Mouse (Mus musculus) midbrain, embryonic 13.5 days (tissue): ENCODE results near the gene Fbxw22. TPM values are rescaled to one million over a fixed set of nuclear protein-coding genes. Genes with fewer than 3 reads are reported as not detected.
"Not testable (repeated sequence)": the region's sequence is repeated elsewhere in the genome, so short reads cannot be mapped to it uniquely, and the experiment has no call there.

Experiments used
- ATAC-seq: fragments of 200-750 bp; cut with Nextera tagmentation; 2 replicates; pipeline ENCODE4 v1.8.0; 2017; ENCODE audit warnings: mild to moderate bottlenecking, moderate TSS enrichment, moderate library complexity
- H3K27ac ChIP-seq: fragments of 300-500 bp; sonication (generic); 2 replicates; pipeline ENCODE4 v1.5.1; 2015; ENCODE audit warnings: inconsistent platforms, mild to moderate bottlenecking, moderate library complexity
- H3K27me3 ChIP-seq: fragments of 300-500 bp; sonication (generic); 2 replicates; pipeline ENCODE4 v1.6.1; 2015; ENCODE audit warnings: mild to moderate bottlenecking, inconsistent platforms
- H3K36me3 ChIP-seq: fragments of 300-500 bp; sonication (generic); 2 replicates; pipeline ENCODE4 v1.6.1; 2015; ENCODE audit warnings: mild to moderate bottlenecking, inconsistent platforms
- H3K4me1 ChIP-seq: fragments of 300-500 bp; sonication (generic); replicated peaks from 2 replicates; pipeline ENCODE4 v1.6.1; 2015; ENCODE audit warnings: inconsistent platforms
- H3K4me2 ChIP-seq: fragments of 300-500 bp; sonication (generic); replicated peaks from 2 replicates; pipeline ENCODE4 v1.6.1; 2015; ENCODE audit warnings: moderate library complexity, mild to moderate bottlenecking, inconsistent platforms
- H3K4me3 ChIP-seq: fragments of 300-500 bp; sonication (generic); replicated peaks from 2 replicates; pipeline ENCODE4 v1.5.1; 2015; ENCODE audit warnings: mild to moderate bottlenecking, inconsistent platforms
- H3K9ac ChIP-seq: fragments of 300-500 bp; sonication (generic); replicated peaks from 2 replicates; pipeline ENCODE4 v1.6.1; 2015; ENCODE audit warnings: mild to moderate bottlenecking, inconsistent platforms
- H3K9me3 ChIP-seq: fragments of 300-500 bp; sonication (generic); 2 replicates; pipeline ENCODE4 v1.6.1; 2016; ENCODE audit warnings: mild to moderate bottlenecking, inconsistent platforms
- WGBS: fragments of 180-500 bp; shearing (Covaris S2); methylation state at CpG from one replicate; pipeline ENCODE4 v1.1.7; 2015; 5-methylcytosine and 5-hydroxymethylcytosine counted together
- polyA plus RNA-seq: library from polyadenylated mRNA; unstranded; fragments of >200 nt; fragmentation: Nextera tagmentation; extraction: Ambion mirVana; gene quantifications from 2 replicates; pipeline ENCODE4 v1.2.1, GENCODE M21; 2015

The Fbxw22 gene
- not detected in 2 replicates for polyA plus RNA-seq

GRCm38 (mm10) chr9:109404196-109404595 is at the start of gene Fbxw22:
Gene Fbxw22 (minus strand): TSS chr9:109404296.
- 86% methylated on average over 4 of the region's 4 CpGs for WGBS
- H3K4me1 ChIP-seq, H3K27me3 ChIP-seq: not testable (repeated sequence)

GRCm38 (mm10) chr9:109449040-109449439 is 44.9 kb upstream of the Fbxw22 start, which contains the start of gene Fbxw16:
Gene Fbxw16 (minus strand): TSS chr9:109449140.
- H3K27ac ChIP-seq, result no peak within 1 kb of the TSS
- no peaks in the 10 kb centered on the region for H3K36me3 ChIP-seq

More at GRCm38 (mm10) chr9:109404196-109404595, at the start of gene Fbxw22:
- not testable (repeated sequence) for H3K4me3 ChIP-seq, H3K9me3 ChIP-seq, H3K9ac ChIP-seq, H3K27ac ChIP-seq, H3K36me3 ChIP-seq, H3K4me2 ChIP-seq, ATAC-seq

GRCm38 (mm10) chr9:109432956-109433355 is 28.9 kb upstream of the Fbxw22 start:
- no peak overlapping the region for H3K4me2 ChIP-seq

More at GRCm38 (mm10) chr9:109449040-109449439, 44.9 kb upstream of the Fbxw22 start, which contains the start of gene Fbxw16:
- ATAC-seq, result no peak
- Histone ChIP-seq H3K9ac (no peak within 1 kb of the TSS), H3K4me2 (no peak within 1 kb of the TSS), H3K27me3 (no peaks in the 10 kb centered on the region), H3K4me1 (no peaks in the 10 kb centered on the region), H3K4me3 (no peak within 1 kb of the TSS), H3K9me3 (no peaks in the 10 kb centered on the region)

GRCm38 (mm10) chr9:109339559-109339958 is 64.5 kb downstream of the Fbxw22 start, which contains the start of gene Fbxw28:
Gene Fbxw28 (minus strand): TSS chr9:109339659.
- not testable (repeated sequence) for H3K9ac ChIP-seq, H3K9me3 ChIP-seq, H3K27ac ChIP-seq, H3K36me3 ChIP-seq, ATAC-seq, H3K4me2 ChIP-seq, H3K27me3 ChIP-seq, H3K4me3 ChIP-seq, H3K4me1 ChIP-seq
- whole genome bisulfite sequencing, result no CpG with 5 or more reads among the region's 1 CpGs

More at GRCm38 (mm10) chr9:109432956-109433355, 28.9 kb upstream of the Fbxw22 start:
- no peak overlapping the region for H3K9ac ChIP-seq
- H3K4me1 ChIP-seq, result no peaks in the 10 kb centered on the region
- H3K27ac ChIP-seq, result no peak overlapping the region
- H3K27me3 ChIP-seq, result no peaks in the 10 kb centered on the region
- no peaks in the 10 kb centered on the region for H3K9me3 ChIP-seq
- no peak for ATAC-seq
- no peaks in the 10 kb centered on the region for H3K36me3 ChIP-seq
- H3K4me3 ChIP-seq, result no peak overlapping the region
- 82% methylated on average over 1 of the region's 1 CpGs for WGBS

Other genes with a start within 250 kb of the Fbxw22 start
- gene Fbxw21, start 242.3 kb downstream of the Fbxw22 start, polyA plus RNA-seq, result not detected in 2 replicates
- gene Fbxw13, start 208.3 kb downstream of the Fbxw22 start, polyA plus RNA-seq, result not detected in 2 replicates
- not detected in 2 replicates for gene Fbxw20, start 169.5 kb downstream of the Fbxw22 start, polyA plus RNA-seq
- not detected in 2 replicates for gene Fbxw14, start 116.6 kb downstream of the Fbxw22 start, polyA plus RNA-seq
- not detected in 2 replicates for gene Fbxw28, start 64.6 kb downstream of the Fbxw22 start, polyA plus RNA-seq
- gene Fbxw16, start 44.8 kb upstream of the Fbxw22 start, polyA plus RNA-seq, result not detected in 2 replicates
- not detected in 2 replicates for gene Fbxw19, start 91.6 kb upstream of the Fbxw22 start, polyA plus RNA-seq
- not detected in 2 replicates for gene Fbxw15, start 164.0 kb upstream of the Fbxw22 start, polyA plus RNA-seq
- gene Fbxw24, start 221.8 kb upstream of the Fbxw22 start, polyA plus RNA-seq, result not detected in 2 replicates